Mouse (Mus musculus) myocyte (in vitro differentiated cells): ENCODE results near the gene Vmn1r174.
"Not testable (repeated sequence)": the region's sequence is repeated elsewhere in the genome, so short reads cannot be mapped to it uniquely, and the experiment has no call there.

Experiments
- MAX ChIP-seq: IDR thresholded peaks from one replicate; pipeline ENCODE4 v1.6.1; 2011; ENCODE audit warnings: low read depth, mild to moderate bottlenecking, control low read depth
- POLR2A ChIP-seq: IDR thresholded peaks from one replicate; pipeline ENCODE4 v1.6.1; 2011; ENCODE audit warnings: low read depth, mild to moderate bottlenecking, control low read depth, moderate library complexity; ENCODE audit not compliant: insufficient read length
- POLR2AphosphoS2 ChIP-seq: IDR thresholded peaks from one replicate; pipeline ENCODE4 v1.6.1; 2011; ENCODE audit warnings: low read depth, control low read depth; ENCODE audit not compliant: insufficient read length
- TCF12 ChIP-seq: IDR thresholded peaks from one replicate; pipeline ENCODE4 v1.6.1; 2011; ENCODE audit warnings: mild to moderate bottlenecking, control low read depth; ENCODE audit not compliant: poor library complexity, insufficient read depth, severe bottlenecking

DNA sequence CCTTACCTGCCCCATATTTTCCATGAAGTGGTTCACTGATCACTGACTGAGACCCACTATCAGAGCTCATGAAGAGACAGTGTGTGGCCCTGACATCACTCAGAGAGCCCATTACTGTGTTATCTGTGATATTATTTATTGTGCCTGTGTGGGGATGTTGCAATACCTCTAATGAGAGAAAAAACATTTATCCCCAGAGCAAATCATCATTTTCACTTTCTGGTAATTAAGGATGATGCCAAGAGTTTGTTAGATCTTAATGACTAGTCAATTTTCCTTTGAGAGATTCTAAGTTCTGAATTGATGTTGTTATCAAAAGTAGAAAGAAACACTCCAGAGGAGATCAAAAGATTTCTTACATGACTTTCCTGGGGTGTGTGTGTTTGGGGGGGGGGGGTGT is 58.5 kb downstream of the Vmn1r174 start, which contains the start of gene Vmn1r175:
- not testable (repeated sequence) for TF ChIP-seq POLR2AphosphoS2, MAX, TCF12, POLR2A
